Mouse (Mus musculus): ENCODE results near the gene Dgkg. TPM values are rescaled to one million over a fixed set of nuclear protein-coding genes. Genes with fewer than 3 reads are reported as not detected.

Gene Dgkg
- total RNA-seq, 2 experiments from 2014 or later = 12.1 to 24.4 TPM

- ATAC-seq (replicated peaks; ENCODE audit: poor library complexity, severe bottlenecking) = no peak
Measured at GRCm38 (mm10) chr16:22448093-22448492, 208.9 kb downstream of the Dgkg start.

- ATAC-seq (replicated peaks; ENCODE audit: poor library complexity, severe bottlenecking) = peak; percentile 11; the same call in 1 of the 2 replicates
Measured at GRCm38 (mm10) chr16:22444786-22445185, 212.2 kb downstream of the Dgkg start.

GRCm38 (mm10) chr16:22442202-22442601 is 214.8 kb downstream of the Dgkg start:
- no peak for ATAC-seq (replicated peaks; ENCODE audit: poor library complexity, severe bottlenecking)

GRCm38 (mm10) chr16:22441317-22441716 is 215.7 kb downstream of the Dgkg start:
- no peak for ATAC-seq (replicated peaks; ENCODE audit: poor library complexity, severe bottlenecking)

- no peak for ATAC-seq (replicated peaks; ENCODE audit: poor library complexity, severe bottlenecking)
Measured at GRCm38 (mm10) chr16:22440269-22440668, 216.8 kb downstream of the Dgkg start.

GRCm38 (mm10) chr16:22439499-22440177 is 217.4 kb downstream of the Dgkg start, which contains the start of gene Etv5:
Etv5 (minus strand) TSS chr16:22439719.
- peak; percentile 88 for ATAC-seq (replicated peaks; ENCODE audit: poor library complexity, severe bottlenecking)

- ATAC-seq (replicated peaks; ENCODE audit: poor library complexity, severe bottlenecking) = no peak
Measured at GRCm38 (mm10) chr16:22438441-22439373, 218.3 kb downstream of the Dgkg start.

- ATAC-seq (replicated peaks; ENCODE audit: poor library complexity, severe bottlenecking) = peak; percentile 57
Measured at GRCm38 (mm10) chr16:22436106-22436505, 220.9 kb downstream of the Dgkg start.

- no peak for ATAC-seq (replicated peaks; ENCODE audit: poor library complexity, severe bottlenecking)
Measured at GRCm38 (mm10) chr16:22434530-22434929, 222.5 kb downstream of the Dgkg start.

GRCm38 (mm10) chr16:22433944-22434343 is 223.1 kb downstream of the Dgkg start:
- no peak for ATAC-seq (replicated peaks; ENCODE audit: poor library complexity, severe bottlenecking)

GRCm38 (mm10) chr16:22431773-22432172 is 225.2 kb downstream of the Dgkg start:
- peak; percentile 28 for ATAC-seq (replicated peaks; ENCODE audit: poor library complexity, severe bottlenecking)

- peak; percentile 65 for ATAC-seq (replicated peaks; ENCODE audit: poor library complexity, severe bottlenecking)
Measured at GRCm38 (mm10) chr16:22431335-22431734, 225.7 kb downstream of the Dgkg start.

- ATAC-seq (replicated peaks; ENCODE audit: poor library complexity, severe bottlenecking) = no peak
Measured at GRCm38 (mm10) chr16:22430211-22430951, 226.6 kb downstream of the Dgkg start.

GRCm38 (mm10) chr16:22429377-22429776 is 227.6 kb downstream of the Dgkg start:
- no peak for ATAC-seq (replicated peaks; ENCODE audit: poor library complexity, severe bottlenecking)

- peak; percentile 69 for ATAC-seq (replicated peaks; ENCODE audit: poor library complexity, severe bottlenecking)
Measured at GRCm38 (mm10) chr16:22428853-22429341, 228.1 kb downstream of the Dgkg start.

- ATAC-seq (replicated peaks; ENCODE audit: poor library complexity, severe bottlenecking) = no peak
Measured at GRCm38 (mm10) chr16:22426866-22427265, 230.2 kb downstream of the Dgkg start.

- ATAC-seq (replicated peaks; ENCODE audit: poor library complexity, severe bottlenecking) = no peak
Measured at GRCm38 (mm10) chr16:22422256-22422655, 234.8 kb downstream of the Dgkg start.
